Mouse (Mus musculus): Measurements from ENCODE around the gene Bbs1.
A peak's percentile ranks its signal among the peaks of the same experiment; 100 is the strongest.
"Not testable (repeated sequence)": the region's sequence is repeated elsewhere in the genome, so short reads cannot be mapped to it uniquely, and the experiment has no call there.

The Bbs1 gene

DNA sequence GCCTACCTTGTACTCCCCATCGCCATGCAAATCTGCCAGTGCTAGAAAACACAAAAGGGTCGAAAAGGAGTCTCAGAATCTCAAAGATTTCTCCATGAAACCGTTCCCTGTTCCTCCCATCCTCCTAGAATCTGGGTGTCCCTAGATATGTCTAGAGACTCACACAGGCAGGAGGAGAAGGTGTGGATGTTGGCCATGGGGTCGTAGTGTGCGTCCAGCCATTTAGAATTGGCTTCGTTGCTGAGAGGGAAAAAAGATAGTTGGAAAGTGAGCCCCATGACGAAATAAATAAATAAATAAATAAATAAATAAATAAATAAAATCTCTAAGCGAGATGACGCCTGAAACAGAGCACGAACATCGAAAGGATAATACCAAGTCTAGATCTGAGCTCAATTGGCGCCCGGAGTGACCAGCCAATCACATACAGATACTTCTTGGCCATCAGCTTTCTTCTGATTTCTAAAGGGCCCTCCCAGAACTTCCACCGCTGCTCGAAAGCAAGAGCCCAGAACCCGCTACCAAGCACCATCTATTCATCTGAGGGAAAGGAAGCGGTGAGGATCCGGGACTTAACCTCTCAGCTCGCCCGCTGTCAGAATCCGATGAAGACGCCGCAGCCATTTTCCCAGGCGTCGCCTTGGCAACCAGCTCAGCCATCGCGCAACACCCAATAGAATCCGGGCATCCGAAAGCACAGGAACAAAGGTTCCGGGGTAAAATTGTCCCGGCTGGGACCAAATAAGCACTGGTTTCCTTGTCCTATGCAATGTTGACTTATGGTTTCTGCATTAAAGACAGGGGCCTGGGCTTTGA is at the start of gene Bbs1:
TSS of gene Bbs1 (minus strand) at position 650 of the 816 bp plus-strand sequence.
- DNase-seq (ENCODE audit: low spot score in 2 of 2): peak; percentile 82 to 87

DNA sequence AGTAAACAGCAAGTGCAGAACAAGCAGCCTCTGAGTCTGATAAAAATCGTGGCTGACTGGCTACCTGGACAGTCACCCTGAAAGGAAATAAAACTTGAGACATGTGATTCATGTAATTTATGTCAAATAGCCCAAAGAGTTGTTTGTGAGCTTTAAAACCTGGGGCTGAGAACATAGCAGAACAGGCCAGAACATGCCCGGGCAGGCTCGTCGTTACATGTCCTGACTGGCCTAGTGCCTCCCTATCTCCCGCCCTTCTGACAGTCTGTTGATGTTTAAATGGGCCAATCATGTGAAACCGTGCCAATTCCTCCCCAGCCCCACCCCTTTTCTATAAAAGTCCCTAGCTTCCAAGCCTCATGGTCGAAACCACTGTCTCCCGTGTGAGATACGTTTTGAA is 42.2 kb upstream of the Bbs1 start:
- DNase-seq (ENCODE audit: low spot score in 2 of 2): not testable (repeated sequence)

DNA sequence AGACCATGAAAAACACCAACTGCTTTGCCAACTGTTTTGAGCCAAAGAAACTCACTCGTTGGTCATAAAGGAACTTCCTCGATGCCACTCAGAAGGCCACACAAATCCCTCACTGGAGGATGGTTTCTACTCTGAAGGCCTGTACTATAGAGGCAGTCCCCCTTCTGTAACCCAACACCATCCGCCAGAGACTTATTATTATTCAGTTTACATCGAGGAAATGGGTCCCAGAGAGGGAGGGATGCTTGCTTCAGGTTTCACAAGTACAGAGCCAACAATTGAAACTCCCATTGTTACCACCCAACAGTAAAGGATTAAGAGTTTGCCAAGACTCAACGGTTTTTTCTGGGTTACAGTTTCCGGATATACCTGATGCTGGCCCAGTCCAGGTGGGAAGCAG is 39.1 kb upstream of the Bbs1 start:
- DNase-seq (ENCODE audit: low spot score in 2 of 2): no peak

DNA sequence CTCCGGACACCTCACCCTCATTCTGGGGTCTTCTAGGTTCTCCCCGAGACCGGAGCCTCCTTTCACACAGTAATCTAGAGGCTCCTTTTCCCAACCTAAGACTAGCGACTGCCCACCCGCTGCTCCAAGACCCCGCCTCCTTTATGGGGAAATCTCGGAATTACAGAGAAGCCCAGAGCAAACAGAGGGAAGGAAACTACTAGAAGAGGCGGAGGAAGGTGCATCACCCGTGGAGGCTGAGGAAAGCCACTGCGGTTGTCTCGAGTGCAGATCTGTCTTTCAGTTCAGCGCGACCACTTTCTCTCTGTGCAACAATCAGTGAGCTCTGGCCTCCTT is 36.8 kb upstream of the Bbs1 start:
- DNase-seq (ENCODE audit: low spot score in 2 of 2): no peak

DNA sequence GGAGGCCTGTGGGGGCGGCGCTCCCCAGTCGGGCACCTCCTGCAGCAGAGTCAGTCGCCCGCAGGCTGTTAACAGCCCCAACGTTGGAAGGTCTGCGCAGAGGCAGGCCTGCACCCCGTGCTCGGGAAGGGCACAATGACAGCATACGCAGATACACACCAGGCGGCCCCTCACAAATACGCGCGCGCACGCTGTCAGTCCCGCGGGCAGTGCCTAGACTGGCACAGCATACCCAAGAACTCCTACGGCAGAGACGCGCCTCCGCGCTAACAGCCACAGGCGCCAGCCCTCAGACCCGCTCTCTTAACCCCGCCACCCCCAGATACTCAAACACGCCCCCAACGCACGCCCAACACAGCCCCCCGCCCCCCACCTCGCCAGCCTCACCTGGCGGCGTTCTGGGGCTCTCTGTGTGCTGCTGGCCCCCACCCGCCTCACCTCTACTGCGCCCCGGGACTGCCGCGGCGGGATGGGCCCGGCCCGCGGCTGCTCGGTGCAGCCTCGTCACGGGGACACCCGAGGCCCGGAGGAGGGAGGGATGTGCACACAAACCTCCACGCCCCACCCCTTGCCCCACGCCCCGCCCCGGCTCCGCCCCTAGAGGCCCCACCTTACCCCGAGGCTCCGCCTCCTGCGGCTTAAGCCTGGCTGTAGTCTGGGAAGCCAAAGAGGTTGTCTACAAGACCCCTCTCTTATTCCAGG is 36.3 kb upstream of the Bbs1 start, which contains the start of gene Peli3:
TSS of gene Peli3 (minus strand) at position 577 of the 702 bp plus-strand sequence.
- DNase-seq (ENCODE audit: low spot score in 2 of 2): peak; percentile 65 to 75

DNA sequence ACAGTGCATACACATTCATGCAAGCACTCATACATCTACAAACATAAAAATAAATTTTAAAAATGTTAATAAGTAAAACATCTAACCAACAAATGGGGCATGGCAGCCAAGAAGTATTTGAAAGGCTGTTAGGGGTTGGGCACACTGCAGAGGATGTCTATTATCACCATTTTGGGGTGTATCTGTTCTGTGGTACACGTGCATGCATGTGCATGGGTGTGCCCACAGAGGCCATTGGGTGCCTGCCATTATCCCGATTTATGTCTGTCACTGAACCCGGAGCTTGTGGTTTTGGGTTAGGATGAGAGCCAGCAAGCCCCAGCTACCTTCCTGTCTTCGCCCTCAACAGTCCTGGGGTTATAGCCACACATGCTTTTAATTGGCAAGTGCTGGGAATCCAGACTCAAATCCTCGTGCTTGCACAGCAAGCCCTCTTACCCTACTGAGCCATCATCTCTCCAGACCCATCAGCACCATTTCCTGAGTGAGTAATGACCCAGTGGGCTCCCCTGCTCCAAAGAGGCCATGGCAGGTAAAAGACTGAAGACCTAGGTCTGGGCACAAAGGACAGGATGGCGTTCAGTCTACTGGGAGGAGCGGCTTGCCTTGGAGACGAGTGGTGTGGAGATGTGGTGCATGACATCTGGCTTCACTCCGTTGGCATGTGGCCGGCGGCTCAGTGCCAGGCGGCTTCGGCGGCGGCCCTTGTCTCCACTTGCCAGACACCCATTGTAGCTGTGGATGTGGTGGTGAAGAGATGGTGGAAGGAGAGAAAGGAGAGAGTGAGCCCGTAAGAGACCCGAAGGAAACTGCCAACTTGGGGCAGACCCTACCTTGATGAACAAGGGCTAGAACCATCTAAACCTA is 31.2 kb upstream of the Bbs1 start:
- DNase-seq (ENCODE audit: low spot score in 2 of 2): no peak

DNA sequence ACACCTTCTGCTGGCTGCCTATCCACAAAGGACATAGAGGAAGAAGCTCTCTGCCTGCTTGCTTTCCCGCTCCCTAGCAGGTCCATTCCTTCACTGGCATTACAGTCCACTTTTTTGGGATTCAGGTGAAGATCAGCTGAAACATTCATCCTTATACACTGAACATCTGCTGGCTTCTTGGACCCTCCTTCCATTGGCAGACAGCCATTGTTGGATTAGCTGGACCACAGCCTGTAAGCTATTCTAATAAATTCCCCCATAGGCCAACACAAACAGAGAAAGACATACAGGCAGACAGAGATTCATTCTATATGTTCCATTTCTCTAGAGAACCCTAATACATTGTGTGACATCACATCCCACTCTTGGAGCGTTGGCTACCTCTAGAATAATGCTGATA is 30.5 kb upstream of the Bbs1 start:
- no peak for DNase-seq (ENCODE audit: low spot score in 2 of 2)

DNA sequence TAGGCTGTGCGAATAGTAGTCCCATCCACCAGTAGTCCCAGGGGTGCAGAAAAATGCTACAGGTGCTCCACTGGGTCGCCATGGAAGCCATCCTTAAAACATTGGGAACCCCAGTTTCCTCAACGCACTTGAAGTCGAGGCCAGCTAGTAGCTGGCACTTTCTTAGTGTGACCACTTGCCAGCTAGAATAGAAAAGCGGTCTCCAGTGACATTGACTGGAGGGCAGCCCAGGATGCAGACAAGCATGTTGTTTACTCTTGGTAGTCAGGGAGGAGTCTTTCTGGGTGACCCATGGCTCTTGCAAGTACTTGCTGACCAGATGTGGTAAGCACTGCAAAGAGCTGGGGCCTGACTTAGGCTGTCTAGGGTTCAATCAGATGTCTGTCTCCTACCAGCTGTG is 22.4 kb upstream of the Bbs1 start:
- DNase-seq (ENCODE audit: low spot score in 2 of 2): no peak

DNA sequence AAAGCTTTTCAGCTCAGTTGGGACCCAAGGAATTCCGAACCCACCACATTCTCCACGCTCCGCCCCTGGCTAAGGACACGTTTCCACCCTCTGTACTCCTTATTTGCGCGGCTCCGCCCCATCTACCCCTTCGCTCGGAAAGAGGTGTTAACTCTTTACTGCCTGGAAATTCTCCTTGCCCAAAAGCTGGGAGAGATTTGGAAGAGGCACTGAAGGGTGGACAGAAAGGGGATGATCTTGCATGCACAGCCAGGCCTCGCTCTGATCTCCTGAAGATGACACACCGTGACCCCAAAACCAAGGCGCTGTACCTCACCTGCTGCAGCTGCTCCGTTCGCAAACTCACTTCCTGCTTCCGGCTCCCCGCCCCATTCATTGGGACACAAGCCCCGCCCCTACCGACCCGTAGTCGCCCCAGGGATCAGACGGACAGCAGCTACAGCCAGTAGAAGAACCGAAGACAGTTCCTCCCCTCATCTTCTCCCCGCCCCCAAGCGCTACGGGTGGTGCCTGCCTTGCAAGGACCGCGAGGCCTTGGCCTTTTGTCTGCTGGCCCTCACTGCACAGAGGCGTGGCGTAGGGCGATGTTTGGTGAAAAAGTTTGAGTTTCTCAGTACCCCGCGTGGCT is 21.6 kb upstream of the Bbs1 start, which contains the start of gene Dpp3:
TSS of gene Dpp3 (minus strand) at position 384 of the 628 bp plus-strand sequence.
- peak; percentile 98 for DNase-seq (ENCODE audit: low spot score in 2 of 2)

DNA sequence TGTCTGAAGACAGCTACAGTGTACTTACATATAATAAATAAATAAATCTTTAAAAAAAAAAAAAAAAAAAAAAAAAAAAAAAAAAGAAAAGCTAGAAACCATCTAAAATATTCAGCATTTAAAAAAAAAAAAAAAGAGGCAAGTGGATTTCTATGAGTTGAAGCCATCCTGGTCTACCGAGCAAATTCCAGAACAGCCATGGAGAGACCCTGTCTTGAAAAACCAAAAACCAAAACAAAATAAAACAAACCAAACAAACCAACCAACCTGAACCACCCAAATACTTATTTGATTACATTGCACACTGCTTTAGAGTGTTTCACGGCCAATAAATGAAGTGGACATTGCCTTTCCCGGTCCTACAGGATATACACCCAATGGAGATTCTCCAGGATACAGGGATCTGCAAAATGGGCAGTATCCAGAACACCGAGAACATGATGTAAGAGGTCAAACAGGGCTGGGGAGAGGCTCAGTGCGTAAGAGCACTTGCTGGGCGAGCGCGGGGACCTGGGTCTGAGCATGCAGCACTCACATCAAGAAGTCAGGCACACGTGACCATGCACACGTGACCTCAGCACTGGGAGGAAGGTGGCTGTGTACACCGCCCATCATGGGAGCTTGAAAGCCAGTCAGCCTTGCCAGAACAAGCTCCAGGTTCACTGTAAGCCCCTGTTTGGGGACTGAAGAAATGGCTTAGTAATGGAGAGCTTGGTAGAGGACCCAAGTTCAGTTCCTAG is 18.9 kb upstream of the Bbs1 start:
- no peak for DNase-seq (ENCODE audit: low spot score in 2 of 2)

DNA sequence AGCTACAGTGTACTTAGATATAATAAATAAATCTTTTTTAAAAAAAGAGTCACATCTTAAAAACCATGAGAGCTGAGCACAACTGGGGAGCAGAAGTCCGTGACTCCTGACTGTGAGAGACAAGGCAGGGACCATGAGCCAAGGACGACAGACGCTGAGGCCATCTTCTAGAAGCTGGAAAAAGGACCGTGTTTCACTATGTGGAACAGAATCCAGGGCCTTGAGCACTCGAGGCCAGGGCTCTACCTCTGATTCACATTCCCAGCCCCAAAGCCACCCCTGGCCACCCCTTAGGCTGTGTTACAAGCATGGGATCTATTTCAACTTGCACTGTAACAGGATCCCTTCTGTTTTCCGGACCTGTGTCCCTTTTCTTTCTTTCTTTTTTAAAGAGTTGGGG is 13.2 kb upstream of the Bbs1 start:
- DNase-seq (ENCODE audit: low spot score in 2 of 2): no peak

DNA sequence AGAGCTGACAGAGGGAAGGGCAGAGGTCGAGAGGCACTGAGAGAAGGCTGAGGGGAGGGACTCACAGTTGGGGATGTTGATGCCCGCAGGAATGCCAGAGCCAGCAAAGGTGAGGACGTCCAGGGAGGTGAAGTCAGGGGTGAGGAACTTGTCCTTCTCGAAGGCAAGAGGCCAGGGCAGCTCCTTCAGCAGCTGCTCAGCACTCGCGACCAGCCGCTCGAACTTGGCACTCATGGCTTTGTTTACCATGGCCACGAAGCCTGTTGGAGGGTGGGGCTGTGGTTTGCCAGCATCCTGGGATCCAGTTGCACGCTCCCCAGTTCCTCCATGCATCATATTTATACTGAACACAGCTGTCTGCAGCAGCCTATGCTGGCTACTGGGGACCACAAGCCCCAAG is 10.4 kb upstream of the Bbs1 start:
- no peak for DNase-seq (ENCODE audit: low spot score in 2 of 2)

DNA sequence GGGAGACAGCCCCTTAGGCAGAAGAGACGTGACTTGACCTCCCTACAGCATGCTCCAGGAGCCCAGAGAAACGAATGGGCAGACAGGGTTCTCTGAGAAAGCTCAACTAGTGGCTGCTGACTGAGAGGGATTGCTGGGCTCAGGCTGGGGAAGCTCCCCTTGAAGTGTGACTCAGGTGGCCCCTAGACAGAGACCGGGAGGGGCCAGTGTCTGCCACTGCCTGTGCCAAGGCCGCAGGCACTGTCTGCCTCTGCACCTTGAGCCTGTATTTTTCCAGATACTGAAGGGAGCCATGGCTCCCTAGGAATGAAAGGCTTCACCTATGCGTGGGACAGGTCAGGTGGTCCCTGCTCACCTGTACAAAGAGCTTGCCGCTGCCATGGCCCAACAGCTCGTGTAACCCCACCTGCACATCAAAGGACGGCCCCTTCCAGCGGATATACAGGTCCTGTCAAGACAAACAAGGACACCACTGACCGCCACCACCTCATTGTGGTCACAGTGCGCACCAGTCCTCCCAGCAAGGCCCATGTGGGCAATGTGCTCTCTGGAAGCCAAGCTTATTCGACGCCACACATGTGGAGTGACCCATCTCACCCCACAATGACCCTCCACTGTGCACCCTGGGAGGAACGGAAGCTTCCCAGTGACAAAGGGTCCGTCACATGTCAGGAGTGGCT is 9.6 kb upstream of the Bbs1 start:
- DNase-seq (ENCODE audit: low spot score in 2 of 2): no peak

DNA sequence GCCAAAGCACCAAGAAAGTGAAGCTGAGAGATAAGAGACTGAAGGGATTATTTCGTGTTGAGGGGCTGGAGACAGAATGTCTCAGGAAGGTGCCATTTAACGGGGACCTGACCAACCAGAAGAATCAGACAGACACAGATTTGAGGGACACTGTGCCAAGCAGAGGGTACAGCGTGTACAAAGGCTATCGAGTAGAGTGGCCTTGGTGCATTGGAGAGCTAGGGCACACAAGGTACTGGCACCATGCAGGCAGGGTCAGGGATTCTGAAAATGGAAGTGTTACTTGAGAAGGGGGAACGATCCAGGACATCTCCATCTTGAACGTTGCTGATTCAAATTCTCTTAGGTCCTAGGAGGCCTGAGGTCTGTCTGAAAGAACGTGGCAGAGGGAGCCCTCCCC is 2.9 kb upstream of the Bbs1 start:
- no peak for DNase-seq (ENCODE audit: low spot score in 2 of 2)

DNA sequence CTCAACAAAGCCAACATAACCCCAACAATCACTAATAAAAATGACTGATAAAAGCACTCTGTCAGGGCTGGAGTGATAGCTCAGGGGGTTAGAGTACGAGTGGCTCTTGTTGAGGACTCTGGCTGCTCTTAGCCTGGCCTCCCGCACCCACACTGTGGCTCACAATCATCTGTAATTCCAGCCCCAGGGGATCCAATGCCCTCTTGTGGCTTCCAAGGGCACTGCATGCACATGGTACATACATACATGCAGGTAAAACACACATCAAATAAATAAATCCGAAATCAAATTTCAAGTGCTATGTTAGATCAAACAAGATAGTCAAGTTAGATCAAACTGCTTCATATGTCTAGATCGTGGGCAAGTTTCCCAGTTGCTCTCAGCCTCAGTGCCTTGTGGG is 1.7 kb upstream of the Bbs1 start:
- no peak for DNase-seq (ENCODE audit: low spot score in 2 of 2)

DNA sequence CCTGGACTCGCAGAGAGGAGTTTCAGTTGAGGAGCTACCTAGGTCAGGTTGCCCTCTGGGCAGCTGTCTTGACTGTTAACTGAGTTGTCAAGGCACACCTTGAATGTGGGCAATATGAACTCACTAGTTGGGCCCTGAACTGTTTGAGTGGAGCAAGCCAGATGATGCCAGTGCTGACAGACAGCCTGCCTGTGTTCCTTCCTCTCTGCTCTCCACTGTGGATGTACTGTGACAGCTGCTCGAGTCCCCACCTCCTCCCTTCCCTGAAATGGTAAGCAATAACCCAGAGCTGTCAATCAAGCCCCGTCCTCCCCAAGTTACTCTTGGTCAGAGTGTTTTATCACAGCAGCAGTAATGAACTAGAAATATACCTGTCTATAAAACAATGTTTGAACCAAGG is 6.5 kb downstream of the Bbs1 start:
- no peak for DNase-seq (ENCODE audit: low spot score in 2 of 2)

DNA sequence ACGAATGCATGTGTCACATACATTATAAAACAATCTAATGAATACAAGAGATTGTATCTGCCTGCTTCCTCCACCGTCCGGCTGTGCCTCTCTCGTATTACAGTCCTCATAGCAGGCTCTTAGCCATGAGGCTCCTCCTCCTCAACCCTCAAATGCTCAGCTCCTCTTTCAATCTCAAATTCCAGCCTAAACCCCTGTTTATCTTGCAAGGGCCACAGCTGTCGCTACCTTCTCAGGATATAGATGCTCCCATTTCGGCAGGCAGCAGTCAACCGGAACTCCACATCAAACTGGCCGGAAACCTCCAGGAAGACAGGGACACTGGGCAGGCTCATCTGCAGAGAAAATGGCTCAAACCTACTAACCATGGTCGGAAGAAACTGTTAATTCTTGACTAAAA is 7.5 kb downstream of the Bbs1 start:
- DNase-seq (ENCODE audit: low spot score in 2 of 2): no peak

DNA sequence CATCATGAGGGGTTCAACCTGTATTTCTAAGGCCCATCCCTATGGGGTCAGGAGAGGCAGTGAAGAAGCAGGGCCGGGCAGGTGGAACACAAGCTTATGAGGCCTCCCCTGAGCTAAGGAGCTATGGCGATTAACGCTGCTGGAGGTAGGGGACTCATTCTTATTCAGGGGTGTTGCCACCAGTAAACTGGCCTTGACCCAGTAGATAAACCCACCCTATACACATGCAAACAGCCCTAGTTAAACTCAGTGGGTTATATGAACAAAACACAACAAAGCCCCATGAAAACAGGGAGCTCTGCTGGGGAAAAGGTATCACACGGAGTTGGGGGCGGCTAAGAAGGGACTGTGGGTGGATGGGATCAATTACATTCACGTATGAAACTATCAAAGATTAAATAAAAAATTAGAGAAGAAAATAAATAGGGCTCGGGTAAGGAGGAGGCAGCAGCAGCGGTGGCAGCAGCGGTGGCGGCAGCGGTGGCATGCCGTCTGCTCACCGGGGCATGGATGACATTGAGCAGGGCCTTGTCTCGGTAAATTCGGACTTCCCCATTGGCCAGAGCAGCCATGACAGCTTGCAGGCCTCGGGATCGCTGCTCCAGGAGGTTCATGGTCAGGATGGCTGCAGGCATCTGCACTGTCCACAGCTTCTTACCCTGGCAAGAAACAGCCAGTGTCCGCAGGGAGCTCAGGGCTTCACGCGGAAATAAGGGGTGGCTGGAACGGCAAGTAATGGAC is 9.5 kb downstream of the Bbs1 start:
- DNase-seq (ENCODE audit: low spot score in 2 of 2): no peak

DNA sequence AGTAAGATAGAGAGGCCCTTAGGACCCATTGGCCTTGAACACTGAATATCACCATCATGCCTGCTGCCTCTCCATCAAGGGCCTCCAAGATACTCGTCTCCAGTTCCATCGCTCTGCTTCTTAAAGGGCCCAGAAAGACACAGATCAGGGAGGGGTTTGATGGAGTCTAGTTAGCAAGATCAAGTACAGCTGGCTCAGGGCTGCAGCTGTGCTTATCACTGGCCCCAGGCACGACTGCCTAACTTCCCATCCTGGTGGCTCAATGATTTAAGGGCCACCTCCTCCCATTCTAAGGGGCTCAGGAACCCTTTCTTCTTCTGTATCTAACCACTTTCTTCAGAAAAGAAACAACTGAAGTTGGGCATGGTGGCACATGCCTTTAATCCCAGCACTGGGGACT is 14.6 kb downstream of the Bbs1 start:
- no peak for DNase-seq (ENCODE audit: low spot score in 2 of 2)

DNA sequence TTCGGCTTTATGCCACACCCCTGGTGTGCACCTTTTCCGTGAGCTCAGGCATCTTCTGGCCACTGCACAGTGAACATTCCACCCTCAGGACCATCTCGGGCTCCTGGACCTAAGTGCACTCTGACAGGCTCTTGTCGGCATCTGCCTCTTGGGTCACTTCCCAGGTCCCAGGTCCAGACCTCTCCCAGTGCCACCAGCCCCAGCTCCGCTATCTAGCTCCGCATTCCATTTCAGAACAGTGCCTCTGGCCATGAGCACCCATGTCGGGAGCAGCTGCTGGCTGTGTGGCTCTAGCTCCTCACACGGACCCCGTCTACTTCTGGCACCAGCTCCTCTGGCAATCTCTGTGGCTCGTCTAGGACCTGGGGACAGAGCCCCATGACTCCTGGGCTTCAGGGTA is 16.6 kb downstream of the Bbs1 start:
- no peak for DNase-seq (ENCODE audit: low spot score in 2 of 2)

Measured in frontal cortex, postnatal 36 days (tissue).